Mouse (Mus musculus) neutrophil, adult 5-6 weeks (primary cell): Measurements from ENCODE around the gene Lmf2. TPM values are rescaled to one million over a fixed set of nuclear protein-coding genes. Genes with fewer than 3 reads are reported as not detected.

Experiments
- ATAC-seq: fragments of 151-379, 151-347 bp; 2 replicates; pipeline ENCODE4 v1.8.0; 2017; ENCODE audit warnings: mild to moderate bottlenecking, moderate TSS enrichment; ENCODE audit not compliant: insufficient number of reproducible peaks, poor library complexity, low FRiP score, severe bottlenecking; ENCODE audit errors: extremely low read depth
- total RNA-seq: library from RNA; stranded (forward); fragments of 200-1000 nt; gene quantifications from 2 replicates; pipeline ENCODE4 v1.2.3, GENCODE M21; 2017

Gene Lmf2
- total RNA-seq, 1 experiment from 2014 or later, result 30.7 TPM

GRCm38 (mm10) chr15:89373027-89373761 is 17.7 kb upstream of the Lmf2 start:
- peak; percentile 69 for ATAC-seq

GRCm38 (mm10) chr15:89372536-89372935 is 17.1 kb upstream of the Lmf2 start:
- no peak for ATAC-seq

DNA sequence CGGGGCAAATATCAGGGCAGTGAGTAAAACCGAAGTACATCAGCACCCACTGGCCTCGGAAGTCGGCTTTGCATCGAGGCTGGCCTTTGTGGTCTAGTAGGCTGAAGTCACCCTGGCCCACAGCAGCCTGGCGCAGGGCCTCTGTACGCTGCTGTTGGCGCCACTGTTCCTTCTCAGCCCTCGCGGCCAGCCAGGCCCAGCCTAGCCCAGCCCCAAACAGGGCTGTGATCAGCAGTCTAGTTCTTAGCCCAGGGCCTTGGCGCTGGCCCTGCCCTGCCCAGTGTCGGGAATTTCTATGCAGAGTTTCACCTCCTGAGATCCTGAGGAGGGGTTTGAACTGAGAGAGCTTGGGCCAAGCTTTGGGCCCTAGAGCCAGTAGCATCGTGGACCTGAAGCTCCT is 16.6 kb upstream of the Lmf2 start:
- ATAC-seq, result no peak

DNA sequence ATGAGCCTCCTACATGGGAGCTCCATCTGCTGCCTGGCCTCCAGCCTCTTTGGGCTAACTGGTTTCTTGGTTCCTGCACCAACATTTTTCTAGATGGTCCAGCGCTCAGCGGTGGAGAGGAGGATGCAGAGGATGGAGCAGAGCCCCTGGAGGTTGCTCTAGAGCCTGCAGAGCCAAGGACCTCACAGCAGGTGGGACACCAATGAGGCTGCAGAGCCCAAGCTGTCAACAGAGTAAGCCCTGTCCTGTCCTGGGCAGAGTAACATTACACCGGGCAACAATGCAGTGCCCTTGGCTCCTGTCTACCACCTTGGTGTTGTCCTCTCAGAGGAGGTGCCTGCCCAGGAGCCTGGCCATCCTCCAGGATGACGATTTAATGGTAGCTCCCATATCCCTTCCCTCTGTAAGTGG is 9.7 kb upstream of the Lmf2 start:
- ATAC-seq, result no peak

DNA sequence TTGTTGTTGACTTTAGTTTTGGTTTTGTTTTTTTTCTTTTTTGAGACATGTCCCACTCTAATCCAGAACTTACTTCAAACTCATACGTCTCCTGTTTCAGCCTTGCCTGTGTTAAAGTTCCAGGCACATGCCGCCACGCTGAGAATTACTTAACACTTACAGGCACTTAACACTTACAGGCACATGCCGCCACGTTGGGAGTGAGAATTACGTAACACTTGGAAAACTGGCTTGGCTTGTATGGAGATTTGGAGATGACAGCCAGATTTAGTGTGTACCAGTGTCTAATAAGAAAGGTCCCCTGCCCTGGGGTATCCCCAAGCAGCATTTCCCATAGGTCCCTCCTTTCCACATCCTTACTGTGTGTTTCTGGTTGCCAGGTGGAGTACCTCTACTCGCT is 7.6 kb upstream of the Lmf2 start:
- no peak for ATAC-seq

DNA sequence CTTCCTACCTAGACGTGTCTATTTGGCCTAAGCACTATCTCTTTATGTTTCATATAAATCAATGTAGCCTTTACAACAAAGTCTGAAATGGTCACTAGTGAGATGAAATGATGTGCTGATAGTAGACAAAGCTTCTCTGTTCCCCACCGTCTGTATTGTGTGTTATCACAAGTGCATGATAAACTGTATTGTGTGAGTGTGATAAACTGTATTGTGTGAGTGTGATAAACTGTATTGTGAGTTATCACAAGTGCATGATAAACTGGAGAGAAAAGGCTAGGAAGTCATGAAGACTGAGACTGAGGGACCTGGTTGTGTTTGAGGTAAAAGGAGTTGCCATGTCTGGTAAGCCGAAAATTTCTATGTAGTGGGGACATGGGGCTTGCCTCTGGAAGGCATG is 3.3 kb upstream of the Lmf2 start:
- ATAC-seq, result no peak

- ATAC-seq, result no peak
These were observed 913 bp upstream of the Lmf2 start for GRCm38 (mm10) chr15:89356372-89356771.

DNA sequence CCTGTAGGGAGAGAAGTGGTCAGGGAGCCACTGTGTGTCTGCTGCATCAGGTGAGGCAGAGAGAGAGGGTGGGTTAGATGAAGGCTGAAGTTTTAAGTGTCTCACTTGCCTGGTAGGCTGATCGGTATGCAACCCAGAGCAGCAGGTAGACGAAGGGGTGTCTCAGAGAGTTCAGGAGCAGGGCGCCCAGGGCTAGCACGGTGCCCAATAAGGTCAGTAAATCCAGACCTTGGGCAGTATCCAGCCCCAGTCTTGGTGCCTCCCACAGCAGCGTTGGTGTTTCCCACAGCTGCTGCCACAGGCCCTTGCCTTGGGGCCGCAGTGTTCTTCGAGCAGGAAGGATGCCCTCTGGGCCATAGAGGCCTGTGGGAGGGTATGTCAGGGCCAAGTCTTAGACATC is 1.0 kb downstream of the Lmf2 start:
- no peak for ATAC-seq

DNA sequence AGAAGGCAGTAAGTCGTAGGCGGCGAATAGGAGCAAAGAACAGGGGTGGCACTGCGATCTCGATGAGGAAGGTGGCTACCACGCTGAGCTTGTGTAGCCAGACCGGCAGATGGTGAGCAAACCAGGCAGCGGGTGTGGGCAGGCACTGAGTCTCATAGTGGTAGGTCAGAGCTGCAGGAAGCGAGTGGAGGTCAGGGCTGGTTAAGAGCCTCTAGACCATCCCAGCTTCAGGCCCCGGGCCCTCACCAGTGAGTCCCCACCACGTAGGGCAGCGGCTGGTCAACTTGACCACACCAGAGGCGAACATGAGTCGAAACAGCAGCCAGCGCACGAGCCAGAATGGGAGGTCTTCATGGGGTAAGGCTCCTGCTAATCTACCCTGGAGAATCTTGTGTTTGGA is 1.6 kb downstream of the Lmf2 start:
- no peak for ATAC-seq

GRCm38 (mm10) chr15:89352795-89353194 is 2.7 kb downstream of the Lmf2 start:
- ATAC-seq, result no peak

DNA sequence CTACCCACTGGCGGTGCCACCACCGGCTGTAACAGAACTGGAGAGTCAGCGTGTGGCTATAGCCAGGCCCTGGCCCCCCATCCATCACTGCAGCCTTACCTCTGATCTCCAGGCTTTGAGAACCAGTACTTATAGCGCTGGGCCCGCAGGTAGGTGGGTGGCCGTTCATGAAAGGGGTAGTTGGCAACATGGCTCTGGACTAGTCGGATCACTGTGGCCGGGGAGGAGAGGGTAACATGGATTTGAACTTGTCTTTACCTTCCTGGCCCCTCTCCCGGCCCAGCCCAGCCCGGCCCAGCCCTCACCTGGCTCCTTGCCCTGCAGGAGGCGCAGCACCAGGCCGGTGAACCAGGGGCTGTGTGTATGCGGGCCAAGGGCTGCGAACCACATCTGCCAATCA is 3.4 kb downstream of the Lmf2 start:
- no peak for ATAC-seq

- ATAC-seq, result no peak
These were observed 4.2 kb downstream of the Lmf2 start for GRCm38 (mm10) chr15:89351302-89351701.

DNA sequence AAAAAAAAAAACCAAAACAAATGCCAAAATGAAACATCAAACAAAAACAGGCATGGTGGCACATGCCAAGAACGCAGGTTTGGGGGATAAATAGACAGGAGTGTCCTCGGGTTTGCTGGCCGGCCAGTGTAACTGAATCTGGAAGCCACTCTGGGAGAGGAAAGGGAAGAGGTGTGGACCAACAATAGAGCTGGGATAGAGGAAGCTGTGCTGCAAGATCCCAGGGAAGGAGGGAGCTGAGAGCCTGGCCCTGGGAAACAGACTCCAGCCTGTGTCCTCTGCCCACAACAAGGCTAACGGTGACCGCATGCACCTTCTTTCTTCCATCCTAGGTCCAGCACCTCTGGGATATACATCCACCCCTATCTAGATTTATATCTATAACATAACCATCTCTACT is 5.0 kb downstream of the Lmf2 start:
- ATAC-seq, result no peak

DNA sequence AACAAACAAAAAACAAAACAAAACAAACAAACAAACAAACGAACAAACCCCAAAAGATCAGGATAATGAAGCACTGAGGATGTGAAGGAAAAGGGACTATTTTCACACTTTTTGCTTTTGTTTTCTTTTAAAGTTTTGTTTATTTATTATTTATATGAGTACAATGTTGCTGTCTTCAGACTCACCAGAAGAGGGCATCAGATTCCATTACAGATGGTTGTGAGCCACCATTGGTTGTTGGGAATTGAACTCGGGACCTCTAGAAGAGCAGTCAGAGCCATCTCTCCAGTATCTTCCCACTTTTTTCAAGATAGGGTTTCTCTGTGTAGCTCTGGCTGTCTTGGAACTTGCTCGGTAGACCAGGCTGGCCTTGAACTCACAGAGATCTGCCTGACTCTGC is 12.1 kb downstream of the Lmf2 start:
- no peak for ATAC-seq

GRCm38 (mm10) chr15:89341678-89342077 is 13.8 kb downstream of the Lmf2 start:
- ATAC-seq, result no peak

DNA sequence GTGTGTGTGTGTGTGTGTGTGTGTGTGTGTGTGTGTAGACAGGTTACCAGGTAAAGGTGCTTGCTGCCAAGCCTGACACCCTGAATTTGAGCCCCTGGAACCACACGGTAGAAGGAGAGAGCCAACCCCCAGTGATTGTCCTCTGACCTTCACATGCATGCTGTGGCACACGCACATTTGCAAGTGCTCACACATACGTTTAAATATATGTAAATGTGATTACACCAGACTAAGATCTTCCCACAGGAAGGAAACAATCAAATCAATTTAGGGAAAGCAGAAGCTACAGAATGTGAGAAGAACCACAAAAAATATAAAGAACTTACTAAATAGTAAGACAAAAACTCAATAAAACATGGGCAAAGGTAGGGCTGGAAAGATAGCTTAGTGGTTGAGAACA is 15.3 kb downstream of the Lmf2 start:
- ATAC-seq, result no peak

DNA sequence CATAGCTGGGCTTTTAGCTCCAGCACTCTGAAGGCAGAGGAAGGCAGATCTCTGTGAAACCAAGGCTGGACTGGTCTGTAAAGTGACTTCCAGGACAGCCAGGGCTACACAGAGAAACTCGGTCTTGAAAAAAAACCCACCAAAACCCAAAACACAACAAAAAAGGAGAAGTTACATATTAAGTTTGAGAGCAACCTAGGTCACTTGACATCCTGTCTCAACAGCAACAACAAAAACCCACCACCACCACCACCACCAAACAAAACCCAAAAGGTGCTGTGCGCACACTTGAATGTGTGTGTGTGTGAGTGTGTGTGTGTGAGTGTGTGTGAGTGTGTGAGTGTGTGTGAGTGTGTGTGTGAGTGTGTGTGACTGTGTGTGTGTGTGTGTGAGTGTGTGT is 15.8 kb downstream of the Lmf2 start:
- ATAC-seq, result peak; percentile 57; the same call in 1 of the 2 replicates

DNA sequence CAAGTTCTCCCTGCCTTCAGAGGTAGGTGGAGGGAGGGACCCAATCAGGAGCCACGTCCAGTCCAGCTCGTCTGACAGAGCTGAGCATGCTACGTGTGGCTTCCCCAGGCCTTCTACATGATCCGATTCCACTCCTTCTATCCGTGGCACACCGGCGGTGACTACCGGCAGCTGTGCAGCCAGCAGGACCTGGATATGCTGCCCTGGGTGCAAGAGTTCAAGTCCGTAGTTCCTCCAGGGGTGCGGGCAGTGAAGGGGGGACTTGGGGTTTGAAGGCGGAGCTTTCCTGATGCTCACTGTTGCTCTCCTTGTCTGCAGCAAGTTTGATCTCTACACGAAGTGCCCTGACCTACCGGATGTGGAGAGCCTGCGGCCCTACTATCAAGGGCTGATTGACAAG is 19.0 kb downstream of the Lmf2 start:
- ATAC-seq, result no peak

DNA sequence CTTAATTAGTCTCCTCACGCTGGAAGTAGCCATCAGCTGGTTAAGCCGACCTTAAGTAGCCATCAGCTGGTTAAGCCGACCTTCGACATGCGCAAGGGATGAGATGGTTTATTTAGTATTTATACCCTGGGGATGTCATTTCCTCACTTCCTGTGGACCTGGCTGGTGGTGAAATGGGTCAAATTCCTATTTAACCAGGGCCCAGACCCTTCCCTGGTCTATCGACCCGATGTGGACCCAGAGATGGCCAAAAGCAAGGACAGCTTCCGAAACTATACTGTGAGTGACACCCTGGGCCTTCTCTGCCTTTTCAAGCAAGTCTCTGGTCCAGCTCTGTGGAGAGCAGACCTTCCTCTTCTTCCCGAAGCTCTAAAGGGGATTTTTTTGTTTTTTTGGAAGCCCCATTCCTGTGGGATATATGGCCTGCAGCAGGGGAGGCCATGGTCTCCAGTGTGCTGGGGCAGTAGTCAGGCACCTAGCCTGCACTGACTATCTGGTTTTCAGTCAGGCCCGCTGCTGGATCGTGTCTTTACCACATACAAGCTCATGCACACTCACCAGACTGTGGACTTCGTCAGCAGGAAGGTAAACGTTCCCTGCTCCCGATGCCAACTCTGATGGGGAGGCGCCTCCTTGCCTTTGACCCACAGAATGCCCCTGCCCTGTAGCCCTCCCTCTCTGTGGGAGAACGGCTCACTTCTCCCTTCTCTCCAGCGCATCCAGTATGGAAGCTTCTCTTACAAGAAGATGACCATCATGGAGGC is 20.5 kb downstream of the Lmf2 start:
- ATAC-seq, result no peak

- ATAC-seq, result no peak
These were observed 21.2 kb downstream of the Lmf2 start, which contains the start of gene Miox for GRCm38 (mm10) chr15:89334271-89334670. Gene Miox, plus strand, starts transcription at chr15:89334398.
